Mouse (Mus musculus): ENCODE results near the gene Gm28038. TPM values are rescaled to one million over a fixed set of nuclear protein-coding genes. Genes with fewer than 3 reads are reported as not detected.

The Gm28038 gene
- total RNA-seq, 2 experiments from 2014 or later, result not detected

DNA sequence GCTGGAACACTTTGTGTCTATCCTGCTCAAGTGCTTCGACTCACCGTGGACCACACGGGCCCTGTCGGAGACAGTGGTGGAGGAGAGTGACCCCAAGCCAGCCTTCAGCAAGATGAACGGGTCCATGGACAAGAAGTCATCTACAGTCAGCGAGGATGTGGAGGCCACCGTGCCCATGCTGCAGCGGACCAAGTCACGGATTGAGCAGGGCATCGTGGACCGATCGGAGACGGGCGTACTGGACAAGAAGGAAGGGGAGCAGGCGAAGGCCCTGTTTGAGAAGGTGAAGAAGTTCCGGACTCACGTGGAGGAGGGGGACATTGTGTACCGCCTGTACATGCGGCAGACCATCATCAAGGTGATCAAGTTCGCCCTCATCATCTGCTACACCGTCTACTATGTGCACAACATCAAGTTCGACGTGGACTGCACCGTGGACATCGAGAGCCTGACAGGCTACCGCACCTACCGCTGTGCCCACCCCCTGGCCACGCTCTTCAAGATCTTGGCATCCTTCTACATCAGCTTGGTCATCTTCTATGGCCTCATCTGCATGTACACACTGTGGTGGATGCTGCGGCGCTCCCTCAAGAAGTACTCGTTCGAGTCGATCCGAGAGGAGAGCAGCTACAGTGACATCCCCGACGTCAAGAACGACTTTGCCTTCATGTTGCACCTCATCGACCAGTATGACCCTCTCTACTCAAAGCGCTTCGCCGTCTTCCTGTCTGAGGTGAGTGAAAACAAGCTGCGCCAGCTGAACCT, 25.0 kb upstream of the Gm28038 start:
- intact Hi-C loops (cut with DNase I), result no loop called here
- no peak for DNase-seq (ENCODE audit: low spot score in 2 of 2)

DNA sequence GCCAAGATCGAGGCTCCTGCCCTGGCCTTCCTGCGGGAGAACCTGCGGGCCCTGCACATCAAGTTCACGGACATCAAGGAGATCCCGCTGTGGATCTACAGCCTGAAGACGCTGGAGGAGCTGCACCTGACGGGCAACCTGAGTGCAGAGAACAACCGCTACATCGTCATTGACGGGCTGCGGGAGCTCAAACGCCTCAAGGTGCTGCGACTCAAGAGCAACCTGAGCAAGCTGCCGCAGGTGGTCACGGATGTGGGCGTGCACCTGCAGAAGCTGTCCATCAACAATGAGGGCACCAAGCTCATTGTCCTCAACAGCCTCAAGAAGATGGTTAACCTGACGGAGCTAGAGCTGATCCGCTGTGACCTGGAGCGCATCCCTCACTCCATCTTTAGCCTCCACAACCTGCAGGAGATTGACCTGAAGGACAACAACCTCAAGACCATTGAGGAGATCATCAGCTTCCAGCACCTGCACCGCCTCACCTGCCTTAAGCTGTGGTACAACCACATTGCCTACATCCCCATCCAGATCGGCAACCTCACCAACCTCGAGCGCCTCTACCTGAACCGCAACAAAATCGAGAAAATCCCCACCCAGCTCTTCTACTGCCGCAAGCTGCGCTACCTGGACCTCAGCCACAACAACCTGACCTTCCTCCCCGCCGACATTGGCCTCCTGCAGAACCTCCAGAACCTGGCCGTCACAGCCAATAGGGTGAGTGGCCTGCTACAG, 24.1 kb upstream of the Gm28038 start:
- intact Hi-C loops (cut with DNase I), result no loop called here
- no peak for DNase-seq (ENCODE audit: low spot score in 2 of 2)

DNA sequence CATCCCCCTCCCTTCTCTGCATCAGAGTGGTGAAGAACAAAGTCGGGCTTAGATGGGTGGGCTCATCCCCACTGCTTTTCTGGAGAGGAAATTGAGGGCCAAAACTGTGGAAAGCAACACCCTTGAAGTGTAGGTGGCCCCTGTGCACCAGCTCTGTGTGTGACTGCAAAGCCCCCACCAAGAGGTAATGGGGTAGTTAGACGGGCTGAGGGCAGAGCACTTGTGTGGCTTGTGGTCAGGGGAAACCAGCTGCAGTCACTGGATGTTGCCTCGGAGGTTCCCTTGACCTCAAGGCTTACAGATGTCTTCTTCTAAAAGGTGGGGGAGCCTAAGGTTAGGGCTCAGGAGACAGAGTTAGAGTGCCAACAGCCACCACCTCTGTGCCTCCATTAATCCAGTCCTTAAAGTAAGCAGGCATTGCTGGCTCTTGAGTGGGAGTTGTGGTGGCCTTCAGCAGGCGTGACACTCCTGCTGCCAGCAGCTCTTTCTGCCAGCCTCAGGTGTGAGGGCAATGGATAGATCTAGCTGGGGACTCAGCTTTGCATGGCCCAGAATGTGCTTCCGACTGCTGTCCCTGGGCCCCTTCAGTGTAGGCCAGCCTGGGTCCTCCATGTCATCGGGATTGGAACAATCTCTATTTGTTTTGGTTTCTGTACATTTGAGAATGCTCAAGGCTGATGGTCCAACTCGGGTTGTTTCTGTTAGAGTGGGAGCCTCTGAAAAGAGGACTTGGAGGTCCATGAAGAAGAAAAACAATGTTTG, 23.0 kb upstream of the Gm28038 start:
- no peak for DNase-seq (ENCODE audit: low spot score in 2 of 2)
- intact Hi-C loops (cut with DNase I), result no loop called here

DNA sequence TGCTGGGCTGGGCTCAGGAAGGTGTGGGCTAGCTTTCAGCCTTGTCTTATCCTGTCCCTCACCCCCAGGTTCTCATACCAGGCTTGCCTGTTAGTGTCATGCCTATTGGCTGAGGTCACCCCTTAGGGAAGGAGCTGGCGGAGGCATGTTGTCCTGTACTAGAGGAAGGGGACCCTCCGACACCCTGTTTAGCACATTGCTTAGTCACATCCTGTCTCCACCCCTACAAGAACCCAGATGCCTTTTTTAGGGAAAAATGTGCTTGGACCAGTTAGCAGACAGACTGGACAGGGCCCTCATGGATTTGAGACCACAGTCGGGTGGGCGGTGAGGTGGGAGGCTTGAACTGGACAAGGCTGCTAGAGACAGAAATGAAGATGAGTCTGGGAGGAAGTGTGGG, 22.2 kb upstream of the Gm28038 start:
- intact Hi-C loops (cut with DNase I), result no loop called here
- no peak for DNase-seq (ENCODE audit: low spot score in 2 of 2)

DNA sequence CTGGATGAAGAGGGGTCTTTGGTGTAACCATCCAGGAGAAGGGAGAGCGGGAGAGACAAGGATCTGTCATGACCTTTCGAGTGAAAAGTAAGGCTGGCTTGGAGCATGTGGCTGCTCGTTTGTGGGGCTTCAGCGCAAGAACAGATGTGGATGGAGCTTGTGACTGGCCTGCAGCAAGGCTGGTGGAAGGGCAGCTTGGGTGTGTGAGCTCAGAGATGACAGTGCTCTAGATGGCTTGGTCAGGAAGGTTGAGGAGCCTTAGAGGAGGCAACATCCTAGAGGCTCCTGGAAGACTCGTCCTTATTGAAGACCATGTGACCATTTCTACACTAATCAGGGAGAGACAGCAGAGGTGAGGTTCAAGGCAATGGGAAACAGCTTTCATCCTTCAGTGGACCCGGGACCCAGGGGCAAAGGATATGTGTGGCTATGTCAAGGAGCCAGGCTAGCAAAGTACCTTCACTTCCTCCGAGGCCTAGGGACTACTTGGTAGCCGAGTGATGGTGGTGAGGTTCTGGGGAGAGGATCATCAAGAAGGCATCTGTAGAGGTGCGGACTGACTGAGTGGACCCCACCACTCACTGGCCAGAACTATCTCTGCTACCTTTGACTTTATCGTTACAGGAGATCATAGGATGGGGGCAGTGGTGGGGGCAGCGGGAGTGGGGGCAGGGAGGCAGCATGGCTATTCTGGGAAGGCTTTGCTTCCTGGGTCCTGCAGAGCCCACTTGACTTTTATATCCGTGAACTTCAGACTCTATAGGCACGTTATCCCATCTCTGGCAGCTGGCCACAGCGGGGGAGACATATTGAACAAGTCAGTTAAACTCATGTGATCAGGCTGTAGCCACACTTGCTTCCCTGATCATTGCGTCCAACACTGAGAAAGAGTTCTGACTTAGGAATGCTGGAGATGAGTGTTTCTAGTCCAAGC, 21.4 kb upstream of the Gm28038 start:
- no peak for DNase-seq (ENCODE audit: low spot score in 2 of 2)
- intact Hi-C loops (cut with DNase I), result no loop called here

DNA sequence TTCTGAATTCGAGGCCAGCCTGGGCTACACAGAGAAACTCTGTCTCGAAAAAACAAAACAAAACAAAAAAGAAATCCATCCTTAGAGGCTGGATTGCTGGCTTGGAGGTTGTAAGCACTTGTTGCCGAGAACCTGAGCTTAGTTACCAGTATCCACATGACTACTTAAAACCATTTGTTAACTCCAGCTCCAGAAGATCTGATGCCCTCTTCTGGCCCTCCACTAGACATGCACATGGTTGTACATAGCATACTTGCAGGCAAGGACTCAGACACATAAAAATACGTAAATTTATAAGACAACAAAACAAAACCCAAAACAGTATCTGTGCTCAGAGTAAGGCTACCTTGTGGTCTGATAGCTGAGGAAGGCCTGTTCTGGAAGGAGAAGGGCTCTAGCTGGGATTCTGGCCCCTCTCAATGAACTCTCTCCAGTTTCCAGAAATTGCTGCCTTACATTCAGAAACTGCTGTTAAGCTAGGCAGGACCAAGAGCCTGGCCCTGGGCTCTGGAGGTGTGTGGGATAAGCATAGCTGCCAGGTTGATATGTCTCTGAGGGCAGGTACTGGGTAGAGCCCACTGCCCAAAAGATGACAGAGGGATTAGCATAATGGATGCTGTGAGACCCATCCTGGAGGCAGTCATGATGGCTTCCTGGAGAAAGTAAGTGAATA, 19.6 kb upstream of the Gm28038 start:
- intact Hi-C loops (cut with DNase I), result no loop called here
- no peak for DNase-seq (ENCODE audit: low spot score in 2 of 2)

DNA sequence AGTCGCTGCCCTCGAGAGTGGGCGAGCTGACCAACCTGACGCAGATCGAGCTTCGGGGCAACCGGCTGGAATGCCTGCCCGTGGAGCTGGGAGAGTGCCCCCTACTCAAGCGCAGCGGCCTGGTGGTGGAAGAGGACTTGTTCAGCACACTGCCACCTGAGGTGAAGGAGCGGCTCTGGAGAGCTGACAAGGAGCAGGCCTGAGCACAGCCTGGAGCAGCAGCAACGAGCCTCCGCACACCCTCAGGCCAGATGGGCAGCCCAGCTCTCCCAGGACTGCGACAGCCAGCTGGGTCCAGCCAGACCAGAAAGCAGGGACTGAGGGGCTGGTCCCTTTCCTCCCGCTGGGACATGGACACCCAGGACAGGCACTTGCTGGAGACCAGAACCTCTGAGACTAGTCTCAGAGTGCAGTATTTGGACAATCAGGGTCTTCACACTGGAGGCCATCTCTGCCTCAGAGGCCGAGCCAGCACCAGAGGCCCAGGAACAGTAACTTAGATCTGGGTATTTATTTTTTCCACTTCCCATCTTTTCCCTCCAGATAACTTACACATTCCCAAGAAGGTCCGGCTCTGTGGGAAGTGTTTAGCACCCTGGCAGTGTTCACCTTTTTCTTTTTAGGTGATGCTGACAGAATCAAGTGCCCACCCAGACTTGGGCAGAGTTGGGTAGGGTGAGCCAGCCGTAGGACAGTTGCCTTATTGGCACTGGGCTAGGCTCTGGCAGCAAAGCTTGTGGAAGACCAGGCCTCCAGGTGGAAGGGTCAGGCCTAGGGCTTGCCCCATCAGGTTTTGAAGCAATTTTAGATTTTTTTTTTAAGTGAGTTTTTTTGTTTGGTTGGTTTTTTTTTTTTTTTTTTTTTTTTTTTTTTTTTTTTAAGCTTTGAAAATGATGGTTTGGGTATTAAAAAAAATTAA, 18.7 kb upstream of the Gm28038 start:
- no peak for DNase-seq (ENCODE audit: low spot score in 2 of 2)
- intact Hi-C loops (cut with DNase I), result no loop called here

DNA sequence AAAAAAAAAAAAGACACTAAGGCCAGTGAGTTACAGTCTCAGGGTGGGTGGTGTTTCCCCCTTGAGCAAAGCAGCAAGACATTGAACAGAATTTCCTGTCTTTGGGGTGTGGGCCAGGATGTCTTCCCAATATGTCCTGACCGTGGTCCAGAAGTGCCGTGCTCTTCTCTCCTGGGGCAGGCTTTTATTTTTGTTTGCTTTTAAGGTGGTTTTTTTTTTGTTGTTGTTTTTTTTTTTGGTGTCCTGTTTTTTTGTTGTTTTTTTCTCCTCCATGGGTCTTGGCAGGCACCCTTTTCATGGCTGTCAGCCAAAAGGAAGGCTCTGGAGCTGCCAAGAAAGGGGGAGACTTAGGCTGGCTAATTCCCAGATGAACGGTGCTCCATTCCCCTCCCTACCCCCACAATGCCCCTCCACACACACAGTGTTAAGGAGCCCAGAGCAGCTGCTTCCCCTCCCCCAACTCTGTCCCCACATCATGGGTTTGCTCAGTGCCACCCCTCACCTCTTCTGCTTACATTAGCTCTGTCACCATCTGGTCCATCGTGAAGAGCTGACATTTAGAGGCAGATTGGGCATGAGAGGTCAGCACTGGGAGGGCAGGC, 17.9 kb upstream of the Gm28038 start:
- intact Hi-C loops (cut with DNase I), result no loop called here
- peak; percentile 72 to 74 for DNase-seq (ENCODE audit: low spot score in 2 of 2)

DNA sequence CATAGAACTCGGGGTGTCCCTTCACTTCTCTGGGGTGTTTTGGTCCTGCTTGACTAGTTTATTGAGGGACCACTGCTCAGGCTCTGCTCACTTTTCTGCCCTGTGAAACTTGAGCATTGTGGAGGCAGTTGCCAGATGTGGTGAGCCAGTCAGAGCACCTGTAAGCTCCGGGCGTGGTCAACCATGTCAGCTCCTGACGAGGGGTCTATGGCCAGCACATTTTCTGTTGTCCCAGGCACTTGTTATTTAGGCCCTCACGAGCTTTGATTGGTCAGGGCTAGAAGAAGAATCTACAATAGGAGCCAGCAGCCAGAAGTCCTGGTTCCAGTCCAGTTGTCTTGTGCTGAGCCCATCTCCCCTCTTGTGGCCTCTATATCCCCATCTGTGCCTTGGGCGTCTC, 17.0 kb upstream of the Gm28038 start:
- intact Hi-C loops (cut with DNase I), result no loop called here
- no peak for DNase-seq (ENCODE audit: low spot score in 2 of 2)

DNA sequence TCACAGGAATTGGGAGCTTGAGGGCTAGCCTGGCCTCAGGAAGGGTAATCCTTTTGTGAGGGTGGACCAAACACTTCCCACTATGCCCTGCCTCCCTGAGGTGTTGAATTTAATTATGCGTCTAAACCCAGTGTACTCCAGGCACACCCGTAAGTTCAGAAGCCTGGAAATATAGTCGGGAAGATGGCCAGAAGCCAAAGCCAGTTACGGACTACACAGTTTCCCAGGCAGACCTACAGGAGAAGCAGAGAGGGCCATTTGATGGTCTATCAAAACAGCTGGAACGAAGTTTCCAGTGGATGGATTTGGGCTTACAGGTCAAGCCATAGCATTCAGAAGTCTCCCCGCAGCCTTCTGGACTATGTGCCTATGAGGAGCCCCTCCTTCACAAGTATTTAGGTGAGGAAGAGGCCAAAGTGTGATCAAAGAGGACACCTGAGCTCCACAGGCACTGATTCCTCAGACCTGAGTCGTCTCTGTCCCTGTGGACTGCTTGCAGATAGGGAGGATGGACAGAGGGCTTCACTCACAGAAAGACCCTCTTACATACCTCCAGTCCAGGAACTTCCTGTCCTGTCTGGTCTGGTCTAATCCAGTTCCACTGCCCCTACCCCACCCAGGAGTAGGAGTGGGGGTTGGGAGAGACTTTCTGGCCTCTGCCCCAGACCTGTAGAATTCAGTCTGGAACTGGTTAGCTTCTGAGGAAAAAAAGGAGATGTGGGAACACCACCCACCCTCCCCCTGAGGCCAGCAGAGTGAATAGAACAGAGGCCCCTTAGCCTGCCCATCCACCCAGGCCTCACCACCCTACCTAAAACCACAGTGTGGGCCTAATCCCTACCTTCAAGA, 15.9 kb upstream of the Gm28038 start:
- no peak for DNase-seq (ENCODE audit: low spot score in 2 of 2)
- intact Hi-C loops (cut with DNase I), result loop anchor here (1.0 to 5.0 kb wide), 2 partner anchors 27 to 98 kb away; no protein-coding TSS in a partner anchor

DNA sequence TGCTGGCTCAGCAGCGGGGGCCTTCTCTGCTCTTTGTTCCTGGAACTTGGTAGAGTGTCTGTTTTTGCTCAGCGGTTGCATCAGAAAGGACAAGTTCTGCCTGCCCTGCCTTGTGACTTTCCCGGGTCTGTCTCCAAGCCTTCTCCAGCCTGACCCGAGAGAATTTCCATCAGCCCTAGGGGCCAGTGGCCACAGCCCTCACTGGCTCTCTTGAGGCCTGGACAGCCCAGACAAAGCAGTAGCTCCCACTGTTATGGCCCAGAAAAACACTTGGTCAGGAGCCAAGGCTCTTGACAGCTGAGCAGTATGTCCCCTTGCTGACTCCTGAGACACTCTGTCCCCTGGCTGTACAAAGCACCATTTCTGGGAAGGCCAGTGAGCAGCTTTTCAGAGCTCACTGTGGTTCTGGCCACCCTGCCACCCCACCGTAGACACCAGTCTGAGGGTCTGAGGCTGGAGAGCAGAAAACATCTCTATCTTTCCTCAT, 15.0 kb upstream of the Gm28038 start, which contains the start of gene Phyhd1:
Gene Phyhd1, plus strand, starts transcription at position 437 of the 487 bp plus-strand sequence.
- intact Hi-C loops (cut with DNase I), result loop anchor here (1.0 to 5.0 kb wide), 2 partner anchors 28 to 99 kb away; no protein-coding TSS in a partner anchor
- peak; percentile 67 to 86 for DNase-seq (ENCODE audit: low spot score in 2 of 2)

DNA sequence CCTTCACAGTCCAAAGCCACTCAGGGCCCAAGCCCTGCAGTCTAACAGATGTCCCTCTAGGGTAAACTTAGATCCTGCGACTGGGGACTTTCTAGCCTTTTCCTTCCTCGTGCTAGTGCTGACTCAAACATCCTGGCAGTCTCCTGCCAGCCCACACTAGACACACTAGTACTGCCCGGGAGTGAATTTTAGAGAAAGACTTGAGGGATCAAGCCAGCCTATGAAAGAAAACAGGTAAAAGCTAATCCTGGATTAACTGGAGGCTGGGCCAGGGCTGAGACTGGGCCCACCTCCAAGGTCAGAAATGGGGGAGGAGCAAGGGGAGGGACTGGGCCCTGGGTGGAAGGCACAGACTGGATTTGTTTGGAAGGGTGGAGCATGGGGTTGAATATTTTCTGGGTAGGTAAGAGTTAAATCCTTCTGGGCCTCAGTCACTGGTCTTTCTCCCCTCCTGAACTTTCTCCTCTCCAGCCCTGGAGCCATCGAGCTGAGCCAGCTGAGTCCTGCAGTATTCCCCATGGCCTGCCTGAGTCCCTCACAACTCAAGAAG, 14.4 kb upstream of the Gm28038 start:
- intact Hi-C loops (cut with DNase I), result loop anchor here (5.0 kb wide), 1 partner anchor 99 kb away; no protein-coding TSS in a partner anchor
- no peak for DNase-seq (ENCODE audit: low spot score in 2 of 2)

DNA sequence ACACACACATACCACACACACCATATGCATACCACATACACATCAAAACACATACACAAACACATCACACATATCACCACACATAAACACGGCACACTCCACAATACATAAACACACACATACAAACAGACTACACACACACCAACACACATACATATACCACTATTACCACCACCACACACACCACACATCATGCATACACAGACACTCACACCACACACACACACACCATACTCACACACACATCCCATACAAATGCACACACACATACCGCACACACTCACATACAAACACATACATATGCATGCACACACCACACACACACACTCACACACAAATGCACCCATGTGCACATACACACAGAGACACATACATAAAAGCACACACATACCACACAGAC, 13.4 kb upstream of the Gm28038 start:
- intact Hi-C loops (cut with DNase I), result loop anchor here (5.0 kb wide), 1 partner anchor 100 kb away; no protein-coding TSS in a partner anchor
- no peak for DNase-seq (ENCODE audit: low spot score in 2 of 2)

DNA sequence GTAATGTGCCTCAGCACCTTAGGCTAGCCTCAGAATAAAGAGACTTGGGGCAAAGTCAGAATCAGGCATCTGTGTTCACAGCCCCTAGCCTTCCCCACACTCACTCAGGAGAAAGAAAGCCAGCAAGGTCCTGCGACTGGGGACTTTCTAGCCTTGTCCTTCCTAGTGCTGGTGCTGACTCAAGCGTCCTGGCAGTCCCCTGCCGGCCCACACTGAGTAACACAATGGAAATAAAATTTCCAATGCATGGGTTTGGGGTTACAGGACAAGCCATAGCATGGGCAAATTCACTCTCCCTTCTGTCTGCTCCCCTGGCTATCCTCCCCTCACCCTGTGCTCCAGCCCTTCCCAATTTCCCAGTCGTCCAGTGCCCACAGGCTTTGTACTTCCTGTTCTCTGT, 12.5 kb upstream of the Gm28038 start:
- no peak for DNase-seq (ENCODE audit: low spot score in 2 of 2)
- intact Hi-C loops (cut with DNase I), result loop anchor here (5.0 kb wide), 1 partner anchor 101 kb away; no protein-coding TSS in a partner anchor

DNA sequence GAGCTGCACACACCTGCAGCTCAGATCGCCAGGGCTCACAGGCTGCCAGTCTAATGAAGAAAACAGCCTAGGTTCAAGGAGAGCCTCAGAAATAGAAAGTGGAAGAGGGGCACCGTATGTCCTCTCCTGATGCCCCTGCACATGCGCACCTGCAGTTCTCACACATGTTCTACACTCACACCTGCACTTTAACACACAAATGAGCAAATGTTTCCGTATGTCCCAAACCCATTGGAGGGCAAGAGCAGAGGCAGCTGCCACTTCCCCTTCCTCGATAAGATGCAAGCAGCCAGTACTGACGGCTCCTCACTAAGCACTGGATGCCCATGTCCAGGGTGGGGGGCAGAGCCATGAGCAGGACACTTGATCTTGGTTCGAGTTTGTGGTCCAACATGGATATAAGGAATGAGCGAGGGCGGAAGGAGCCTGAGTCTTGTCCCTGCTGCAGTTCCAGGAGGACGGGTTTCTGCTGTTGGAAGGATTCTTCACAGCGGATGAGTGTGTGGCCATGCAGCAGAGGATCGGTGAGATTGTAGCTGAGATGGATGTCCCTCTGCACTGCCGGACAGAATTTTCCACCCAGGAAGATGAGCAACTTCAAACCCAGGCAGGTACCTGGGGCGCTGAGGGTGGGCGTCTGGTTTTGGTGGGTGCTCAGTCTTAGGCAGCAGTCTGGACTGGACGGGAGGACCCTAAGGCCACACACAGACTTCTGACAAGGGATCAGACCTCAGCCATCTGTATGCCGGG, 11.4 kb upstream of the Gm28038 start:
- no peak for DNase-seq (ENCODE audit: low spot score in 2 of 2)
- intact Hi-C loops (cut with DNase I), result loop anchor here (5.0 kb wide), 1 partner anchor 102 kb away; no protein-coding TSS in a partner anchor

All from left cerebral cortex, postnatal 14 days (tissue).